In genomic region chrX:57920376-57920775, GRCm38 (mm10) we compare ENCODE assay signal across 11 mouse cellular contexts.
DNase-seq lines count a peak whose midpoint lies in the region; ATAC-seq and TF ChIP-seq lines count a peak whose summit lies in the region.
"Had no signal": no experiment of that assay in that cellular context is flagged by ENCODE, and none has a peak within 500 bp of the region (broad histone marks: within the 10 kb centered on the region; RNA-seq: fewer than 3 reads in every experiment).

No protein-coding gene starts in this region.

- no peak overlapping the region for H3K4me2 ChIP-seq in embryonic facial prominence, embryonic 11.5 days (ENCODE audit: low read depth, low read length)
- peak overlapping the region; percentile 17; the same call in 1 of the 2 replicates for H3K4me2 ChIP-seq in forebrain, postnatal 0 days (ENCODE audit: low read depth)
- peak overlapping the region; percentile 46 for H3K4me2 ChIP-seq in midbrain, embryonic 12.5 days (replicated peaks)

- ATAC-seq in embryonic facial prominence, embryonic 11.5 days (replicated peaks; ENCODE audit: insufficient number of reproducible peaks, low FRiP score, low TSS enrichment, low read depth): no peak
- ATAC-seq in forebrain, postnatal 0 days: peak; percentile 23; the same call in 1 of the 2 replicates
- ATAC-seq in midbrain, embryonic 12.5 days (ENCODE audit: low FRiP score, low read depth): no peak

- no peak overlapping the region for H3K27ac ChIP-seq in embryonic facial prominence, embryonic 11.5 days (replicated peaks; ENCODE audit: low read depth, low read length)
- no peak overlapping the region for H3K27ac ChIP-seq in forebrain, postnatal 0 days (ENCODE audit: low read depth, low read length)
- peak overlapping the region; percentile 66 for H3K27ac ChIP-seq in midbrain, embryonic 12.5 days (replicated peaks)
- no peak overlapping the region for H3K27ac ChIP-seq in left cerebral cortex, adult 2 months
- H3K27ac ChIP-seq: liver, embryonic 15.5 days had no signal

- H3K9me3 ChIP-seq in embryonic facial prominence, embryonic 11.5 days (replicated peaks; ENCODE audit: control insufficient read depth, low read length): no peaks in the 10 kb centered on the region
- H3K9me3 ChIP-seq in forebrain, postnatal 0 days (ENCODE audit: low read length): no peaks in the 10 kb centered on the region; the same call in 1 of the 2 replicates
- H3K9me3 ChIP-seq in midbrain, embryonic 12.5 days: no peaks in the 10 kb centered on the region
- H3K9me3 ChIP-seq: liver, embryonic 15.5 days had no signal

- 12% methylated on average over 18 of the region's 18 CpGs for WGBS in embryonic facial prominence, embryonic 11.5 days
- 37% methylated on average over 18 of the region's 18 CpGs for WGBS in forebrain, postnatal 0 days
- WGBS in midbrain, embryonic 12.5 days: 24% methylated on average over 17 of the region's 18 CpGs

- no peak for TF ChIP-seq CTCF in forebrain, postnatal 0 days (IDR thresholded peaks at IDR 0.05; ENCODE audit: low read depth)
- no peak for TF ChIP-seq CTCF in left cerebral cortex, adult 2 months (IDR thresholded peaks at IDR 0.05)

- no peaks in the 10 kb centered on the region for H3K4me1 ChIP-seq in embryonic facial prominence, embryonic 11.5 days (ENCODE audit: control insufficient read depth, insufficient read depth, low read length)
- no peaks in the 10 kb centered on the region for H3K4me1 ChIP-seq in forebrain, postnatal 0 days (ENCODE audit: insufficient read depth)
- no peaks in the 10 kb centered on the region for H3K4me1 ChIP-seq in midbrain, embryonic 12.5 days
- H3K4me1 ChIP-seq: liver, embryonic 15.5 days had no signal

- H3K36me3 ChIP-seq in embryonic facial prominence, embryonic 11.5 days (replicated peaks; ENCODE audit: control insufficient read depth, insufficient read depth, low read depth, low read length): no peaks in the 10 kb centered on the region
- H3K36me3 ChIP-seq in forebrain, postnatal 0 days (ENCODE audit: insufficient read depth): no peaks in the 10 kb centered on the region
- H3K36me3 ChIP-seq in midbrain, embryonic 12.5 days: no peaks in the 10 kb centered on the region
- H3K36me3 ChIP-seq: G1E; liver, embryonic 15.5 days had no signal

- H3K27me3 ChIP-seq in embryonic facial prominence, embryonic 11.5 days (ENCODE audit: control insufficient read depth, insufficient read depth, low read length): peaks cover 10% of the 10 kb centered on the region
- H3K27me3 ChIP-seq in forebrain, postnatal 0 days (ENCODE audit: insufficient read depth, low read length): peaks cover 4% of the 10 kb centered on the region
- H3K27me3 ChIP-seq in midbrain, embryonic 12.5 days: peaks cover 15% of the 10 kb centered on the region; the same call in 1 of the 2 replicates

- intact Hi-C loops in heart, postnatal 10 days (cut with DNase I): loop anchor here (5.0 to 10.0 kb wide), 3 partner anchors 107 to 572 kb away; no protein-coding TSS in a partner anchor
- intact Hi-C loops in left cerebral cortex, adult 2 months (cut with DNase I): loop anchor here (2.0 to 10.0 kb wide), 4 partner anchors 102 to 574 kb away; partner anchors contain the start of gene Zic3

- no peak overlapping the region for H3K9ac ChIP-seq in embryonic facial prominence, embryonic 11.5 days (replicated peaks; ENCODE audit: low read length)
- no peak overlapping the region for H3K9ac ChIP-seq in forebrain, postnatal 0 days
- H3K9ac ChIP-seq in midbrain, embryonic 12.5 days (replicated peaks): 0 out of 2 replicates have a peak overlapping the region, but pooled peaks have one; percentile 37
- H3K9ac ChIP-seq: liver, embryonic 15.5 days had no signal

- H3K4me3 ChIP-seq in embryonic facial prominence, embryonic 11.5 days (ENCODE audit: low read depth, low read length): no peak overlapping the region
- no peak overlapping the region for H3K4me3 ChIP-seq in forebrain, postnatal 0 days (ENCODE audit: low read depth, low read length)
- H3K4me3 ChIP-seq in midbrain, embryonic 12.5 days: peak overlapping the region; percentile 19
- H3K4me3 ChIP-seq in left cerebral cortex, adult 2 months: no peak overlapping the region
- H3K4me3 ChIP-seq: liver, embryonic 15.5 days had no signal

- DNase-seq in heart, postnatal 10 days: peak; percentile 5 to 16
- no peak for DNase-seq in heart, postnatal 4 days
- DNase-seq in embryonic facial prominence, embryonic 11.5 days (ENCODE audit: low spot score): peak; percentile 10
- peak; percentile 38 for DNase-seq in forebrain, postnatal 0 days
- DNase-seq in left cerebral cortex, adult 2 months (ENCODE audit: extremely low spot score in 1 of 2, low spot score in 2 of 2): no peak
- DNase-seq in layer of hippocampus, postnatal 10 days (ENCODE audit: low spot score in 2 of 2): no peak
- no peak for DNase-seq in adrenal gland, adult 18-20 months (ENCODE audit: low spot score in 2 of 2)
- DNase-seq: gastrocnemius, postnatal 14 days had no signal

Comparison
In these comparisons a context has a peak if more than half of its experiments do, and no peak if none do; other contexts are left out.
1. DNase-seq: peak in heart, postnatal 10 days (2 of 2), embryonic facial prominence, embryonic 11.5 days (single experiment) and forebrain, postnatal 0 days (single experiment); none in heart, postnatal 4 days (single experiment), left cerebral cortex, adult 2 months (0 of 2), layer of hippocampus, postnatal 10 days (0 of 2) and adrenal gland, adult 18-20 months (0 of 2).